Mouse (Mus musculus) lung, adult 10 weeks (tissue): Measurements from ENCODE around the gene Vmn1r158. TPM values are rescaled to one million over a fixed set of nuclear protein-coding genes. Genes with fewer than 3 reads are reported as not detected.

Source experiments
- polyA plus RNA-seq: library from polyadenylated mRNA; stranded (reverse); fragments of 350-450 nt; fragmentation: Illumina TruSeq; extraction: RNeasy Lipid Tissue Mini Kit (QIAGEN cat#74804); gene quantifications from one replicate; pipeline ENCODE4 v1.2.3, GENCODE M21; 2014; ENCODE audit warnings: low read depth, low replicate concordance; ENCODE audit not compliant: insufficient read depth

Vmn1r158 gene
- polyA plus RNA-seq = not detected

GRCm38 (mm10) chr7:22790682-22791081 lies at the start of gene Vmn1r158:
TSS of gene Vmn1r158 (minus strand) at chr7:22790782.

GRCm38 (mm10) chr7:22761397-22761796 lies 29.2 kb downstream of the Vmn1r158 start, which contains the start of gene Vmn1r157:
TSS of gene Vmn1r157 (plus strand) at chr7:22761697.

Other genes with a start within 250 kb of the Vmn1r158 start
- gene Gm4201, start 225.4 kb downstream of the Vmn1r158 start, polyA plus RNA-seq = not detected
- gene Gm4565, start 202.7 kb downstream of the Vmn1r158 start, polyA plus RNA-seq = not detected
- not detected for gene Vmn1r155, start 132.8 kb downstream of the Vmn1r158 start, polyA plus RNA-seq
- gene Gm8693, start 98.5 kb downstream of the Vmn1r158 start, polyA plus RNA-seq = not detected
- not detected for gene Gm4567, start 71.1 kb downstream of the Vmn1r158 start, polyA plus RNA-seq
- not detected for gene Vmn1r157, start 29.1 kb downstream of the Vmn1r158 start, polyA plus RNA-seq
- not detected for gene Vmn1r159, start 52.8 kb upstream of the Vmn1r158 start, polyA plus RNA-seq
- not detected for gene Vmn1r160, start 80.4 kb upstream of the Vmn1r158 start, polyA plus RNA-seq
- not detected for gene Gm4214, start 193.9 kb upstream of the Vmn1r158 start, polyA plus RNA-seq
- gene Gm4216, start 229.1 kb upstream of the Vmn1r158 start, polyA plus RNA-seq = not detected